Mouse (Mus musculus): ENCODE measurements at regions not wholly inside any gene's neighbourhood (a gene's known extent, or its start where the extent isn't known, plus 50 kb on each side); places are given as distances from the start of the nearest gene placed in this dataset.

GRCm38 (mm10) chr4:48779202-48779905 is 116.0 kb downstream of the Cavin4 start:
- 71% methylated on average over 12 of the region's 12 CpGs for WGBS
- Histone ChIP-seq H3K4me1 (replicated peaks; ENCODE audit: control insufficient read depth, insufficient read depth) (no peaks in the 10 kb centered on the region), H3K27me3 (ENCODE audit: control insufficient read depth, insufficient read depth, low read length) (no peaks in the 10 kb centered on the region), H3K9ac (ENCODE audit: low read length) (no peak overlapping the region), H3K36me3 (ENCODE audit: control insufficient read depth, insufficient read depth, low read length) (no peaks in the 10 kb centered on the region), H3K9me3 (ENCODE audit: control insufficient read depth, low read length) (no peaks in the 10 kb centered on the region), H3K4me3 (ENCODE audit: low read depth, low read length) (no peak overlapping the region), H3K4me2 (replicated peaks; ENCODE audit: low read depth) (no peak overlapping the region), H3K27ac (replicated peaks) (no peak overlapping the region)
- ATAC-seq (ENCODE audit: low FRiP score, low TSS enrichment) (no peak), DNase-seq (ENCODE audit: low spot score) (peak; percentile 51)
- TF ChIP-seq CTCF (IDR thresholded peaks at IDR 0.05; ENCODE audit: low read depth) (peak; percentile 84), EP300 (optimal IDR thresholded peaks at IDR 0.05) (no peak)

GRCm38 (mm10) chr4:48779955-48780354 is 116.6 kb downstream of the Cavin4 start:
- no peak for TF ChIP-seq CTCF (IDR thresholded peaks at IDR 0.05; ENCODE audit: low read depth)
- TF ChIP-seq EP300 (optimal IDR thresholded peaks at IDR 0.05) = no peak

GRCm38 (mm10) chr4:48781099-48781498 is 117.8 kb downstream of the Cavin4 start:
- TF ChIP-seq EP300 (optimal IDR thresholded peaks at IDR 0.05) (no peak), CTCF (IDR thresholded peaks at IDR 0.05; ENCODE audit: low read depth) (no peak)
- Histone ChIP-seq H3K9ac (ENCODE audit: low read length) (no peak overlapping the region), H3K4me2 (replicated peaks; ENCODE audit: low read depth) (no peak overlapping the region), H3K4me3 (ENCODE audit: low read depth, low read length) (no peak overlapping the region), H3K36me3 (ENCODE audit: control insufficient read depth, insufficient read depth, low read length) (no peaks in the 10 kb centered on the region), H3K27ac (replicated peaks) (no peak overlapping the region), H3K9me3 (ENCODE audit: control insufficient read depth, low read length) (no peaks in the 10 kb centered on the region), H3K4me1 (replicated peaks; ENCODE audit: control insufficient read depth, insufficient read depth) (no peaks in the 10 kb centered on the region), H3K27me3 (ENCODE audit: control insufficient read depth, insufficient read depth, low read length) (no peaks in the 10 kb centered on the region)
- no peak for ATAC-seq (ENCODE audit: low FRiP score, low TSS enrichment)
- DNase-seq (ENCODE audit: low spot score) = no peak
- WGBS = 60% methylated on average over 4 of the region's 4 CpGs

More at GRCm38 (mm10) chr4:48779955-48780354, 116.6 kb downstream of the Cavin4 start:
- Histone ChIP-seq H3K9ac (ENCODE audit: low read length) (no peak overlapping the region), H3K4me1 (replicated peaks; ENCODE audit: control insufficient read depth, insufficient read depth) (no peaks in the 10 kb centered on the region), H3K27me3 (ENCODE audit: control insufficient read depth, insufficient read depth, low read length) (no peaks in the 10 kb centered on the region), H3K4me3 (ENCODE audit: low read depth, low read length) (no peak overlapping the region), H3K36me3 (ENCODE audit: control insufficient read depth, insufficient read depth, low read length) (no peaks in the 10 kb centered on the region), H3K27ac (replicated peaks) (no peak overlapping the region), H3K9me3 (ENCODE audit: control insufficient read depth, low read length) (no peaks in the 10 kb centered on the region), H3K4me2 (replicated peaks; ENCODE audit: low read depth) (no peak overlapping the region)
- ATAC-seq (ENCODE audit: low FRiP score, low TSS enrichment) (no peak), DNase-seq (ENCODE audit: low spot score) (no peak)
- 83% methylated on average over 2 of the region's 2 CpGs for WGBS

GRCm38 (mm10) chr4:48782686-48783085 is 119.4 kb downstream of the Cavin4 start:
- ATAC-seq (ENCODE audit: low FRiP score, low TSS enrichment) (no peak), DNase-seq (ENCODE audit: low spot score) (no peak)
- no peak overlapping the region for H3K4me2 ChIP-seq (replicated peaks; ENCODE audit: low read depth)
- WGBS = 70% methylated on average over 3 of the region's 3 CpGs
- no peak overlapping the region for H3K4me3 ChIP-seq (ENCODE audit: low read depth, low read length)
- no peaks in the 10 kb centered on the region for H3K27me3 ChIP-seq (ENCODE audit: control insufficient read depth, insufficient read depth, low read length)
- no peak overlapping the region for H3K27ac ChIP-seq (replicated peaks)
- H3K9me3 ChIP-seq (ENCODE audit: control insufficient read depth, low read length) = no peaks in the 10 kb centered on the region
- H3K36me3 ChIP-seq (ENCODE audit: control insufficient read depth, insufficient read depth, low read length) = no peaks in the 10 kb centered on the region
- no peak overlapping the region for H3K9ac ChIP-seq (ENCODE audit: low read length)
- no peak for TF ChIP-seq EP300 (optimal IDR thresholded peaks at IDR 0.05)
- no peak for TF ChIP-seq CTCF (IDR thresholded peaks at IDR 0.05; ENCODE audit: low read depth)
- no peaks in the 10 kb centered on the region for H3K4me1 ChIP-seq (replicated peaks; ENCODE audit: control insufficient read depth, insufficient read depth)

- ATAC-seq (ENCODE audit: low FRiP score, low TSS enrichment) (no peak), DNase-seq (ENCODE audit: low spot score) (no peak)
- TF ChIP-seq CTCF (IDR thresholded peaks at IDR 0.05; ENCODE audit: low read depth) (no peak), EP300 (optimal IDR thresholded peaks at IDR 0.05) (no peak)
- no peaks in the 10 kb centered on the region for H3K27me3 ChIP-seq (ENCODE audit: control insufficient read depth, insufficient read depth, low read length)
- no peak overlapping the region for H3K27ac ChIP-seq (replicated peaks)
- no peak overlapping the region for H3K4me3 ChIP-seq (ENCODE audit: low read depth, low read length)
- H3K4me1 ChIP-seq (replicated peaks; ENCODE audit: control insufficient read depth, insufficient read depth) = no peaks in the 10 kb centered on the region
- H3K9ac ChIP-seq (ENCODE audit: low read length) = no peak overlapping the region
- H3K36me3 ChIP-seq (ENCODE audit: control insufficient read depth, insufficient read depth, low read length) = no peaks in the 10 kb centered on the region
- no peak overlapping the region for H3K4me2 ChIP-seq (replicated peaks; ENCODE audit: low read depth)
- WGBS = 74% methylated on average over 4 of the region's 4 CpGs
- no peaks in the 10 kb centered on the region for H3K9me3 ChIP-seq (ENCODE audit: control insufficient read depth, low read length)
Measured at GRCm38 (mm10) chr4:48791096-48791495, 127.8 kb downstream of the Cavin4 start.

GRCm38 (mm10) chr4:48803777-48804176 is 140.5 kb downstream of the Cavin4 start:
- whole genome bisulfite sequencing = 43% methylated on average over 3 of the region's 3 CpGs

More at GRCm38 (mm10) chr4:48803777-48804176, 140.5 kb downstream of the Cavin4 start:
- Histone ChIP-seq H3K9ac (ENCODE audit: low read length) (no peak overlapping the region), H3K4me3 (ENCODE audit: low read depth, low read length) (no peak overlapping the region), H3K27me3 (ENCODE audit: control insufficient read depth, insufficient read depth, low read length) (no peaks in the 10 kb centered on the region), H3K27ac (replicated peaks) (no peak overlapping the region), H3K9me3 (ENCODE audit: control insufficient read depth, low read length) (no peaks in the 10 kb centered on the region), H3K4me1 (replicated peaks; ENCODE audit: control insufficient read depth, insufficient read depth) (no peaks in the 10 kb centered on the region), H3K4me2 (replicated peaks; ENCODE audit: low read depth) (no peak overlapping the region), H3K36me3 (ENCODE audit: control insufficient read depth, insufficient read depth, low read length) (no peaks in the 10 kb centered on the region)
- TF ChIP-seq EP300 (optimal IDR thresholded peaks at IDR 0.05) = no peak
- TF ChIP-seq CTCF (IDR thresholded peaks at IDR 0.05; ENCODE audit: low read depth) = no peak
- DNase-seq (ENCODE audit: low spot score) (peak; percentile 28), ATAC-seq (ENCODE audit: low FRiP score, low TSS enrichment) (no peak)

Data from stomach, postnatal 0 days (tissue).